In the genomic region with DNA sequence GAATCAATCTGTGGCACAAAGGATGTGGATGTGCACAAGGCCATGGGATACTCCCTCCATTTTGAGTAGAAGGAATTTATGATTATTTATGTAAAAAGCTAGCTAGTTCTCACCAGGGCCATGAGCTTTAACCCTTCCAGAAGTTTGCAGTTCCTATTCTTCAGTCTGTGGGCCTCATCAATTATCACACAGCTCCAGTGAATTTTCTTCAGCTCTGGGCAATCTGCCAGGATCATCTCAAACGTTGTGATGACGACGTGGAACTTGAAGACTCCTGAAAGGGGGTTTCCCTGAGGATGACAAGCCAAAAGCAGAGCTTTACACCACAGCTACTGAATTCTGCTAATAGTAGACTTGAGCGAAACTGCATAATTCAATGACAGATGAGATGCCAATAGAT, we compare ENCODE assay signal across 18 mouse cellular contexts.
DNase-seq lines count a peak whose midpoint lies in the region; ATAC-seq and TF ChIP-seq lines count a peak whose summit lies in the region.
"Had no signal": no experiment of that assay in that cellular context is flagged by ENCODE, and none has a peak within 500 bp of the region (broad histone marks: within the 10 kb centered on the region; RNA-seq: fewer than 3 reads in every experiment).

No protein-coding gene starts in this region.

- ATAC-seq in forebrain, embryonic 16.5 days, result peak; percentile 55; the same call in 1 of the 2 replicates
- ATAC-seq in forebrain, embryonic 13.5 days, result no peak
- ATAC-seq: forebrain, embryonic 15.5 days; Patski had no signal

- H3K36me3 ChIP-seq in forebrain, embryonic 16.5 days (ENCODE audit: control insufficient read depth, insufficient read depth), result peaks cover 40% of the 10 kb centered on the region
- H3K36me3 ChIP-seq in forebrain, embryonic 13.5 days (ENCODE audit: poor library complexity, severe bottlenecking), result peaks cover 87% of the 10 kb centered on the region
- H3K36me3 ChIP-seq in kidney, adult 2 months (ENCODE audit: control insufficient read depth, insufficient read depth, low read length), result peaks cover 15% of the 10 kb centered on the region

- no peak overlapping the region for H3K4me3 ChIP-seq in forebrain, embryonic 16.5 days (replicated peaks; ENCODE audit: low read length)
- no peak overlapping the region for H3K4me3 ChIP-seq in forebrain, embryonic 13.5 days
- no peak overlapping the region for H3K4me3 ChIP-seq in kidney, adult 2 months (ENCODE audit: insufficient read depth, low read depth, low read length)
- H3K4me3 ChIP-seq: embryonic facial prominence, embryonic 12.5 days; forebrain, embryonic 15.5 days; heart, embryonic 10.5 days; midbrain, embryonic 10.5 days had no signal

- H3K27me3 ChIP-seq in forebrain, embryonic 16.5 days (replicated peaks; ENCODE audit: control insufficient read depth, insufficient read depth, low read length), result no peaks in the 10 kb centered on the region
- H3K27me3 ChIP-seq in forebrain, embryonic 13.5 days, result no peaks in the 10 kb centered on the region
- H3K27me3 ChIP-seq in kidney, adult 2 months (replicated peaks; ENCODE audit: control insufficient read depth, insufficient read depth, low read length), result no peaks in the 10 kb centered on the region
- H3K27me3 ChIP-seq: embryonic facial prominence, embryonic 12.5 days; forebrain, embryonic 15.5 days; Patski had no signal

- no peak for TF ChIP-seq POLR2A in kidney, adult 2 months (IDR thresholded peaks at IDR 0.05; ENCODE audit: low read depth, low read length)

- peaks cover 7% of the 10 kb centered on the region for H3K4me1 ChIP-seq in forebrain, embryonic 16.5 days (replicated peaks; ENCODE audit: control insufficient read depth, insufficient read depth, low read length)
- H3K4me1 ChIP-seq in forebrain, embryonic 13.5 days, result no peaks in the 10 kb centered on the region
- peaks cover under 1% of the 10 kb centered on the region; the same call in 1 of the 2 replicates for H3K4me1 ChIP-seq in kidney, adult 2 months (ENCODE audit: control insufficient read depth, insufficient read depth, low read length)
- H3K4me1 ChIP-seq: embryonic facial prominence, embryonic 12.5 days; heart, embryonic 10.5 days; midbrain, embryonic 10.5 days had no signal

- H3K4me2 ChIP-seq in forebrain, embryonic 16.5 days (ENCODE audit: low read length), result no peak overlapping the region
- H3K4me2 ChIP-seq in forebrain, embryonic 13.5 days, result no peak overlapping the region
- H3K4me2 ChIP-seq: embryonic facial prominence, embryonic 12.5 days; forebrain, embryonic 15.5 days; liver, embryonic 11.5 days had no signal

- no peak overlapping the region for H3K27ac ChIP-seq in forebrain, embryonic 16.5 days (ENCODE audit: low read length)
- no peak overlapping the region for H3K27ac ChIP-seq in forebrain, embryonic 13.5 days
- no peak overlapping the region for H3K27ac ChIP-seq in kidney, adult 2 months (ENCODE audit: insufficient read depth, low read depth, low read length)
- H3K27ac ChIP-seq: embryonic facial prominence, embryonic 12.5 days; forebrain, embryonic 15.5 days; heart, embryonic 10.5 days; midbrain, embryonic 10.5 days had no signal

- no peak overlapping the region for H3K9ac ChIP-seq in forebrain, embryonic 16.5 days (replicated peaks; ENCODE audit: low read depth, low read length)
- no peak overlapping the region for H3K9ac ChIP-seq in forebrain, embryonic 13.5 days
- H3K9ac ChIP-seq: embryonic facial prominence, embryonic 12.5 days; forebrain, embryonic 15.5 days had no signal

- peak; percentile 25 to 28 for DNase-seq in kidney, postnatal 4 days
- no peak for DNase-seq in kidney, adult 2 months
- DNase-seq in 3T3-L1 (ENCODE audit: low read depth, low spot score) (peak; percentile 60), liver (no peak)
- peak; percentile 20 for DNase-seq in Muller cell, postnatal 12 days (ENCODE audit: inconsistent ontology term)
- DNase-seq in urinary bladder, postnatal 4 days (ENCODE audit: low spot score in 2 of 2), result no peak
- DNase-seq: cerebellum, adult 9-10 months; gastrocnemius, postnatal 10 days; heart, postnatal 36 days; right cerebral cortex, postnatal 4 days had no signal

- no peak for TF ChIP-seq CTCF in kidney, adult 2 months (conservative IDR thresholded peaks at IDR 0.05; ENCODE audit: insufficient read depth, insufficient read length, low read depth, low read length)

- H3K9me3 ChIP-seq in forebrain, embryonic 16.5 days (ENCODE audit: control insufficient read depth, low read length), result no peaks in the 10 kb centered on the region
- no peaks in the 10 kb centered on the region for H3K9me3 ChIP-seq in forebrain, embryonic 13.5 days (replicated peaks)
- H3K9me3 ChIP-seq: embryonic facial prominence, embryonic 12.5 days; forebrain, embryonic 15.5 days; heart, embryonic 10.5 days; midbrain, embryonic 10.5 days had no signal

- WGBS in forebrain, embryonic 16.5 days, result 18% methylated on average over 4 of the region's 4 CpGs
- 44% methylated on average over 4 of the region's 4 CpGs for WGBS in forebrain, embryonic 13.5 days
- 45% methylated on average over 4 of the region's 4 CpGs for WGBS in kidney, adult 2 months

Comparison
In these comparisons a context has a peak if more than half of its experiments do, and no peak if none do; other contexts are left out.
1. DNase-seq: peak in kidney, postnatal 4 days (2 of 2), 3T3-L1 (single experiment) and Muller cell, postnatal 12 days (single experiment); none in kidney, adult 2 months (single experiment), liver (single experiment) and urinary bladder, postnatal 4 days (0 of 2).